Mouse (Mus musculus) neural tube, embryonic 14.5 days (tissue): Measurements from ENCODE around the gene Vcp. TPM values are rescaled to one million over a fixed set of nuclear protein-coding genes. Genes with fewer than 3 reads are reported as not detected.
A peak's percentile ranks its signal among the peaks of the same experiment; 100 is the strongest.
"Not testable (repeated sequence)": the region's sequence is repeated elsewhere in the genome, so short reads cannot be mapped to it uniquely, and the experiment has no call there.

Source experiments
- ATAC-seq: fragments of 200-750 bp; cut with Nextera tagmentation; 2 replicates; pipeline ENCODE4 v1.8.0; 2017; ENCODE audit warnings: low read depth, mild to moderate bottlenecking, moderate TSS enrichment, moderate library complexity
- H3K27ac ChIP-seq: fragments of 300-500 bp; sonication (generic); 2 replicates; pipeline ENCODE4 v1.5.1; 2014; ENCODE audit warnings: low read depth, mild to moderate bottlenecking, control low read depth, low read length, moderate library complexity, mixed read lengths
- H3K27me3 ChIP-seq: fragments of 300-500 bp; sonication (generic); 2 replicates; pipeline ENCODE4 v1.6.1; 2014; ENCODE audit warnings: low read length; ENCODE audit not compliant: control insufficient read depth, insufficient read depth
- H3K36me3 ChIP-seq: fragments of 300-500 bp; sonication (generic); 2 replicates; pipeline ENCODE4 v1.6.1; 2014; ENCODE audit warnings: low read length, mixed read lengths; ENCODE audit not compliant: control insufficient read depth, insufficient read depth
- H3K4me1 ChIP-seq: fragments of 300-500 bp; sonication (generic); 2 replicates; pipeline ENCODE4 v1.6.1; 2014; ENCODE audit warnings: low read length; ENCODE audit not compliant: control insufficient read depth, insufficient read depth
- H3K4me2 ChIP-seq: fragments of 300-500 bp; sonication (generic); 2 replicates; pipeline ENCODE4 v1.6.1; 2014; ENCODE audit warnings: mild to moderate bottlenecking, low read depth, low read length, control low read depth
- H3K4me3 ChIP-seq: fragments of 300-500 bp; sonication (generic); 2 replicates; pipeline ENCODE4 v1.5.1; 2014; ENCODE audit warnings: low read depth, low read length, control low read depth, mixed read lengths
- H3K9ac ChIP-seq: fragments of 300-500 bp; sonication (generic); replicated peaks from 2 replicates; pipeline ENCODE4 v1.6.1; 2014; ENCODE audit warnings: low read depth, mild to moderate bottlenecking, control low read depth, low read length, mixed read lengths
- H3K9me3 ChIP-seq: fragments of 300-500 bp; sonication (generic); 2 replicates; pipeline ENCODE4 v1.6.1; 2016; ENCODE audit warnings: low read length; ENCODE audit not compliant: control insufficient read depth
- WGBS: fragments of 180-500 bp; shearing (Covaris S2); extraction: QIAGEN DNeasy Blood & Tissue Kit; methylation state at CpG from one replicate; pipeline ENCODE4 v1.1.7; 2014; 5-methylcytosine and 5-hydroxymethylcytosine counted together
- polyA plus RNA-seq: library from polyadenylated mRNA; unstranded; fragments of >200 nt; fragmentation: Nextera tagmentation; extraction: Ambion mirVana; gene quantifications from 2 replicates; pipeline ENCODE4 v1.2.1, GENCODE M21; 2014

Gene Vcp
- polyA plus RNA-seq: 435 and 534 TPM in 2 replicates

- H3K36me3 ChIP-seq, H3K9me3 ChIP-seq, H3K27me3 ChIP-seq: not testable (repeated sequence)
- peak within 1 kb of the TSS; percentile 96 for H3K27ac ChIP-seq
- peak within 1 kb of the TSS; percentile 91 for H3K4me2 ChIP-seq
- H3K4me1 ChIP-seq: peaks cover 18% of the 10 kb centered on the region
- WGBS: under 1% methylated on average over 47 of the region's 56 CpGs
- peak; percentile 98 for ATAC-seq
- H3K9ac ChIP-seq: peak within 1 kb of the TSS; percentile 90
- peak within 1 kb of the TSS; percentile 88 for H3K4me3 ChIP-seq
Observed at GRCm38 (mm10) chr4:43000141-43000986, at the start of gene Vcp. Gene Vcp (minus strand): TSS chr4:43000507.

- H3K9ac ChIP-seq: no peak overlapping the region
- no peak overlapping the region for H3K4me3 ChIP-seq
- peaks cover 12% of the 10 kb centered on the region; the same call in 1 of the 2 replicates for H3K4me1 ChIP-seq
- H3K9me3 ChIP-seq: no peaks in the 10 kb centered on the region
- 8% methylated on average over 5 of the region's 5 CpGs for WGBS
- H3K27me3 ChIP-seq: no peaks in the 10 kb centered on the region
- H3K36me3 ChIP-seq: no peaks in the 10 kb centered on the region
- H3K27ac ChIP-seq: no peak overlapping the region
- ATAC-seq: no peak
- H3K4me2 ChIP-seq: no peak overlapping the region
Observed at GRCm38 (mm10) chr4:43047231-43047630, 46.9 kb upstream of the Vcp start.

- H3K4me3 ChIP-seq: no peak overlapping the region
Observed at GRCm38 (mm10) chr4:43046607-43047006, 46.3 kb upstream of the Vcp start.

GRCm38 (mm10) chr4:43045659-43046302 is 45.5 kb upstream of the Vcp start, which contains the start of gene Fam214b:
Gene Fam214b (minus strand): TSS chr4:43046220.
- Histone ChIP-seq H3K4me1 (peaks cover 12% of the 10 kb centered on the region; the same call in 1 of the 2 replicates), H3K27me3 (no peaks in the 10 kb centered on the region), H3K36me3 (no peaks in the 10 kb centered on the region), H3K4me2 (peak within 1 kb of the TSS; percentile 72), H3K9ac (peak within 1 kb of the TSS; percentile 60), H3K4me3 (peak within 1 kb of the TSS; percentile 52), H3K27ac (peak within 1 kb of the TSS; percentile 88), H3K9me3 (no peaks in the 10 kb centered on the region)
- WGBS: 1% methylated on average over 33 of the region's 33 CpGs
- ATAC-seq: peak; percentile 91

More at GRCm38 (mm10) chr4:43046607-43047006, 46.3 kb upstream of the Vcp start:
- Histone ChIP-seq H3K4me1 (peaks cover 12% of the 10 kb centered on the region; the same call in 1 of the 2 replicates), H3K27me3 (no peaks in the 10 kb centered on the region), H3K4me2 (no peak overlapping the region), H3K9me3 (no peaks in the 10 kb centered on the region), H3K36me3 (no peaks in the 10 kb centered on the region), H3K9ac (no peak overlapping the region), H3K27ac (no peak overlapping the region)
- ATAC-seq: no peak
- 61% methylated on average over 5 of the region's 5 CpGs for WGBS

GRCm38 (mm10) chr4:43045285-43045658 is 45.0 kb upstream of the Vcp start:
- Histone ChIP-seq H3K36me3 (no peaks in the 10 kb centered on the region), H3K27me3 (no peaks in the 10 kb centered on the region), H3K9ac (peak overlapping the region; percentile 60), H3K27ac (peak overlapping the region; percentile 88), H3K4me3 (peak overlapping the region; percentile 52), H3K9me3 (no peaks in the 10 kb centered on the region), H3K4me2 (peak overlapping the region; percentile 72), H3K4me1 (peaks cover 12% of the 10 kb centered on the region; the same call in 1 of the 2 replicates)
- WGBS: 2% methylated on average over 13 of the region's 13 CpGs
- ATAC-seq: peak; percentile 12

- peak overlapping the region; percentile 72 for H3K4me2 ChIP-seq
- WGBS: 1% methylated on average over 4 of the region's 4 CpGs
- no peak for ATAC-seq
- H3K9ac ChIP-seq: peak overlapping the region; percentile 60
- H3K9me3 ChIP-seq: no peaks in the 10 kb centered on the region
- peaks cover 12% of the 10 kb centered on the region; the same call in 1 of the 2 replicates for H3K4me1 ChIP-seq
- H3K36me3 ChIP-seq: no peaks in the 10 kb centered on the region
- H3K27ac ChIP-seq: peak overlapping the region; percentile 88
- peak overlapping the region; percentile 52 for H3K4me3 ChIP-seq
- no peaks in the 10 kb centered on the region for H3K27me3 ChIP-seq
Observed at GRCm38 (mm10) chr4:43044673-43045072, 44.4 kb upstream of the Vcp start.

- WGBS: 13% methylated on average over 7 of the region's 7 CpGs
- peaks cover 19% of the 10 kb centered on the region for H3K4me1 ChIP-seq
- ATAC-seq: peak; percentile 50
Observed at GRCm38 (mm10) chr4:43043644-43044357, 43.5 kb upstream of the Vcp start.

GRCm38 (mm10) chr4:43040881-43041547 is 40.7 kb upstream of the Vcp start:
- H3K27me3 ChIP-seq: no peaks in the 10 kb centered on the region
- peaks cover 7% of the 10 kb centered on the region for H3K36me3 ChIP-seq
- H3K4me3 ChIP-seq: no peak overlapping the region
- 59% methylated on average over 9 of the region's 9 CpGs for WGBS
- no peaks in the 10 kb centered on the region for H3K9me3 ChIP-seq
- peaks cover 27% of the 10 kb centered on the region for H3K4me1 ChIP-seq
- H3K4me2 ChIP-seq: 0 out of 2 replicates have a peak overlapping the region, but pooled peaks have one; percentile 74
- no peak overlapping the region for H3K9ac ChIP-seq
- no peak for ATAC-seq
- 0 out of 2 replicates have a peak overlapping the region, but pooled peaks have one; percentile 24 for H3K27ac ChIP-seq

More at GRCm38 (mm10) chr4:43043644-43044357, 43.5 kb upstream of the Vcp start:
- Histone ChIP-seq H3K9ac (peak overlapping the region; percentile 60; the same call in 1 of the 2 replicates), H3K36me3 (no peaks in the 10 kb centered on the region), H3K27me3 (no peaks in the 10 kb centered on the region), H3K4me3 (no peak overlapping the region; the same call in 1 of the 2 replicates), H3K4me2 (peak overlapping the region; percentile 72), H3K27ac (peak overlapping the region; percentile 88), H3K9me3 (no peaks in the 10 kb centered on the region)
